ENCODE assay signal across 9 mouse cellular contexts in the genomic region with DNA sequence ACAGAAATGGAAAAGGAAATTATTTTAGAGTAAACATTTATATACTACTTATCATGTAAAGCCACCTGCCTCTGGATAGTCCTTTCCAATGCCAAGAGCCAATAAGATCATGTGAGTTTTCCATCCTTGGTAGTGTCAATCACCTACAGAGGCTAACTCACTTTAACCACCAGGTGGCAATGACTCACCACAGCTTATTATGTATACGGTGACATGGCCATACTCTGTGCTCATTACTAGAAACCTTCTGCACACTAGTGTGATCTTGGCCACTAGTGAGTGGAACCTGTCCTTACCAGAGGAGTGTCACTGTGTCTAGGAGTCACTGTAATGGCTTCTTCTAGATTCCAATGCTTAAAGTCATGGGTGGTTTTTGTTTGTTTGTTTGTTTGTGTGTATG.
A peak's percentile ranks its signal among the peaks of the same experiment; 100 is the strongest.
DNase-seq lines count a peak whose midpoint lies in the region; ATAC-seq lines count a peak whose summit lies in the region.
"Had no signal": no experiment of that assay in that cellular context is flagged by ENCODE, and none has a peak within 500 bp of the region (broad histone marks: within the 10 kb centered on the region; RNA-seq: fewer than 3 reads in every experiment).

No protein-coding gene starts in this region.

- WGBS in midbrain, embryonic 11.5 days = 52% methylated on average over 1 of the region's 1 CpGs
- WGBS in midbrain, embryonic 10.5 days = 54% methylated on average over 1 of the region's 1 CpGs
- 42% methylated on average over 1 of the region's 1 CpGs for WGBS in hindbrain, embryonic 14.5 days
- WGBS in midbrain, embryonic 14.5 days = 36% methylated on average over 1 of the region's 1 CpGs

- ATAC-seq in midbrain, embryonic 11.5 days (ENCODE audit: low FRiP score) = peak; percentile 85
- ATAC-seq in hindbrain, embryonic 14.5 days (ENCODE audit: low FRiP score) = peak; percentile 60; the same call in 1 of the 2 replicates
- peak; percentile 43; the same call in 1 of the 2 replicates for ATAC-seq in midbrain, embryonic 14.5 days (ENCODE audit: low FRiP score, low TSS enrichment)
- ATAC-seq in erythroblast, adult 5-6 weeks (replicated peaks; ENCODE audit: low FRiP score, poor library complexity, severe bottlenecking) = no peak

- H3K4me2 ChIP-seq in midbrain, embryonic 11.5 days = no peak overlapping the region
- no peak overlapping the region for H3K4me2 ChIP-seq in hindbrain, embryonic 14.5 days (replicated peaks)
- H3K4me2 ChIP-seq in midbrain, embryonic 14.5 days (ENCODE audit: low read length) = no peak overlapping the region
- H3K4me2 ChIP-seq: liver, embryonic 15.5 days had no signal

- H3K9me3 ChIP-seq in midbrain, embryonic 11.5 days (ENCODE audit: control insufficient read depth, low read length) = no peaks in the 10 kb centered on the region
- H3K9me3 ChIP-seq in midbrain, embryonic 10.5 days (replicated peaks) = no peaks in the 10 kb centered on the region
- H3K9me3 ChIP-seq in hindbrain, embryonic 14.5 days (ENCODE audit: control insufficient read depth, low read length) = no peaks in the 10 kb centered on the region
- H3K9me3 ChIP-seq in midbrain, embryonic 14.5 days (ENCODE audit: control insufficient read depth, low read length) = no peaks in the 10 kb centered on the region
- H3K9me3 ChIP-seq: liver, embryonic 15.5 days had no signal

- no peaks in the 10 kb centered on the region for H3K27me3 ChIP-seq in midbrain, embryonic 11.5 days (ENCODE audit: control insufficient read depth, insufficient read depth, low read length)
- no peaks in the 10 kb centered on the region for H3K27me3 ChIP-seq in midbrain, embryonic 10.5 days (ENCODE audit: low read depth, poor library complexity, severe bottlenecking)
- no peaks in the 10 kb centered on the region for H3K27me3 ChIP-seq in hindbrain, embryonic 14.5 days (ENCODE audit: control insufficient read depth, insufficient read depth, low read length)
- H3K27me3 ChIP-seq in midbrain, embryonic 14.5 days (ENCODE audit: control insufficient read depth, insufficient read depth, low read length) = no peaks in the 10 kb centered on the region
- H3K27me3 ChIP-seq: liver, embryonic 15.5 days had no signal

- peak; percentile 10 for DNase-seq in adrenal gland, postnatal 14 days
- DNase-seq in adrenal gland, postnatal 4 days (ENCODE audit: low spot score in 2 of 2) = no peak
- DNase-seq in midbrain, embryonic 11.5 days (ENCODE audit: low spot score, missing footprints) = no peak
- no peak for DNase-seq in midbrain, embryonic 10.5 days (ENCODE audit: low spot score)
- peak; percentile 50 for DNase-seq in hindbrain, embryonic 14.5 days (ENCODE audit: low spot score)
- DNase-seq in midbrain, embryonic 14.5 days = peak; percentile 66
- DNase-seq in spleen, postnatal 14 days (ENCODE audit: low spot score in 2 of 2) = no peak

- no peak overlapping the region for H3K27ac ChIP-seq in midbrain, embryonic 11.5 days (ENCODE audit: low read depth, low read length)
- no peak overlapping the region for H3K27ac ChIP-seq in midbrain, embryonic 10.5 days (replicated peaks)
- no peak overlapping the region for H3K27ac ChIP-seq in hindbrain, embryonic 14.5 days
- H3K27ac ChIP-seq in midbrain, embryonic 14.5 days (replicated peaks; ENCODE audit: low read depth, low read length) = no peak overlapping the region
- H3K27ac ChIP-seq: liver, embryonic 15.5 days had no signal

- H3K4me1 ChIP-seq in midbrain, embryonic 11.5 days (ENCODE audit: control insufficient read depth, insufficient read depth, low read length) = no peaks in the 10 kb centered on the region
- no peaks in the 10 kb centered on the region for H3K4me1 ChIP-seq in midbrain, embryonic 10.5 days
- no peaks in the 10 kb centered on the region for H3K4me1 ChIP-seq in hindbrain, embryonic 14.5 days (replicated peaks; ENCODE audit: control insufficient read depth, insufficient read depth, low read length)
- no peaks in the 10 kb centered on the region for H3K4me1 ChIP-seq in midbrain, embryonic 14.5 days (ENCODE audit: control insufficient read depth, insufficient read depth, low read length)
- H3K4me1 ChIP-seq: liver, embryonic 15.5 days had no signal

- H3K36me3 ChIP-seq in midbrain, embryonic 11.5 days (ENCODE audit: control insufficient read depth, insufficient read depth, low read length) = no peaks in the 10 kb centered on the region
- H3K36me3 ChIP-seq in midbrain, embryonic 10.5 days = no peaks in the 10 kb centered on the region
- H3K36me3 ChIP-seq in hindbrain, embryonic 14.5 days (replicated peaks; ENCODE audit: control insufficient read depth, insufficient read depth) = no peaks in the 10 kb centered on the region
- no peaks in the 10 kb centered on the region for H3K36me3 ChIP-seq in midbrain, embryonic 14.5 days (ENCODE audit: control insufficient read depth, insufficient read depth, low read length)
- H3K36me3 ChIP-seq: liver, embryonic 15.5 days had no signal

- H3K4me3 ChIP-seq in midbrain, embryonic 11.5 days (ENCODE audit: low read depth, low read length) = no peak overlapping the region
- H3K4me3 ChIP-seq in midbrain, embryonic 10.5 days = no peak overlapping the region
- H3K4me3 ChIP-seq in hindbrain, embryonic 14.5 days (replicated peaks; ENCODE audit: low read length) = no peak overlapping the region
- no peak overlapping the region for H3K4me3 ChIP-seq in midbrain, embryonic 14.5 days (replicated peaks; ENCODE audit: low read depth, low read length)
- H3K4me3 ChIP-seq: liver, embryonic 15.5 days had no signal

- H3K9ac ChIP-seq in midbrain, embryonic 11.5 days (ENCODE audit: low read length) = no peak overlapping the region
- no peak overlapping the region for H3K9ac ChIP-seq in hindbrain, embryonic 14.5 days
- no peak overlapping the region for H3K9ac ChIP-seq in midbrain, embryonic 14.5 days (replicated peaks; ENCODE audit: low read length)
- H3K9ac ChIP-seq: liver, embryonic 15.5 days had no signal

Comparison
In these comparisons a context has a peak if more than half of its experiments do, and no peak if none do; other contexts are left out.
1. DNase-seq: peak in adrenal gland, postnatal 14 days (single experiment), hindbrain, embryonic 14.5 days (single experiment) and midbrain, embryonic 14.5 days (single experiment); none in adrenal gland, postnatal 4 days (0 of 2), midbrain, embryonic 11.5 days (single experiment), midbrain, embryonic 10.5 days (single experiment) and spleen, postnatal 14 days (0 of 2).